Mouse (Mus musculus): ENCODE measurements around the gene Vmn2r44.
"Not testable (repeated sequence)": the region's sequence is repeated elsewhere in the genome, so short reads cannot be mapped to it uniquely, and the experiment has no call there.

Gene Vmn2r44

DNA sequence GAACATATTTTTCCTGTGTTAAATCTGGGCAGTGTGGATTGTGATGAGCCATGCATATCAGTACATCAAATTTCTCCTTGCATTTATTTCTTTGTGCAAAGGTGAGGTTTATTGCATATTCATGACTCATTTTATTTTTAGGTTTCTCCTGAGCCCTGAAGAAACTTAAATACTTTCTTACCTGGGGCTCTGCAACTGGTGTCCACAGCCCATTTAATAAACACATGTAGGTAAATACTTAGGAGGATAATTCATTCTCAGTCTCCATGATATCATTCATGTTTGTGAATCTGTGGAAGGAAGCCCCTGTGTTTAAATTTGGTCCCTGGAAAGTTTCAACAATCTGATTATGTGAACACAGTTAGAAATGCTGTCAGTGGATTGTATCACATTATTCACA is at the start of gene Vmn2r44:
Gene Vmn2r44 (minus strand): TSS at position 101 of the 400 bp plus-strand sequence.
- DNase-seq (ENCODE audit: extremely low read depth, insufficient read length, low spot score) = not testable (repeated sequence)

DNA sequence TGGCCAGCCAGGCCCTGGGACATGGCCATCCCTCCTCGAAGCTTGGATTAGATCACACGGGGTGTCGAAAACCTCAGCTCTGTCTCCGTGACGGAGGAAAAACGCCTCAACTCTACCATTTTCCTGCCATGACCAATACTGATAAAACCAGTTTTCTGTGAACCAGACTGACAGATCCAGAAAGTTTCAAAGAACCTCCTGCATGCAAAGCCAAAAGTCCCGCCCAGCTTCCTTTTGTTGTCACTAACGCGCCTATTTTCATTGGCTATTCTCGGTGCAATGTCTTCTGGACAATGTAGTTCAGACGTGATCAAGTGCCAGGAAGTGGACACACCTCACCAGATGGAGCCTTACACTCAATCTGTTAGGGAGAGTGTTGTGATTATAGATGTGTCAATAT is 25.3 kb downstream of the Vmn2r44 start:
- DNase-seq (ENCODE audit: extremely low read depth, insufficient read length, low spot score) = not testable (repeated sequence)

Measured in 3134 (cell line).